Mouse (Mus musculus) heart, adult 8-10 months (tissue): ENCODE data around the gene Zfp971. TPM values are rescaled to one million over a fixed set of nuclear protein-coding genes. Genes with fewer than 3 reads are reported as not detected.
"Not testable (repeated sequence)": the region's sequence is repeated elsewhere in the genome, so short reads cannot be mapped to it uniquely, and the experiment has no call there.

Source experiments
- DNase-seq: peaks from one replicate; pipeline ENCODE4 v3.0.0; 2022; ENCODE audit warnings: low spot score
- total RNA-seq, 4 experiments: library from RNA; stranded (reverse); gene quantifications; 2 replicates each; pipeline ENCODE4 v1.2.4; 2022

Zfp971 gene
- 100 to 1,000 TPM; 111 to 124 (median 122) TPM for total RNA-seq

- peak; percentile 69 for DNase-seq
These were observed at the start of gene Zfp971 for GRCm38 (mm10) chr2:178023011-178023611. TSS of gene Zfp971 (plus strand) at chr2:178023284.

- DNase-seq, result not testable (repeated sequence)
These were observed 48.3 kb upstream of the Zfp971 start for GRCm38 (mm10) chr2:177974814-177975213.

DNA sequence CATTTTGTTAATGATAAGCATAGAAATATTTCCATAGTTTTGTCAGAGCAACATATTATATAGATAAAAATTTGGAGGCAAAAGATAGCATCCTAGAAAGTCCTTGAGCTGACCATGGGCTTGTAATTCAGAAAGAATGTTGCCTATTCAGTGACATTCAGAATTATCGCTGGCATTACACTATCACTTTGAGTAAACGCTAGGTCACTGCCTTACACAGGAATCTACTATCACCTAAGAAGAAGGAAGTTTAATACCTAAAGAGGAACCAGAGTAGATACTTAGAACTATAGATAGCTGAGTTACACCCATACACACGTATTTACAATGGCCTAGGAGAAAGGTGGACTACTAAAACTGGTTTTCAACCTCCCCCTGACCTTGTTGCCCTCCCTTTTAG lies 3.6 kb upstream of the Zfp971 start:
- not testable (repeated sequence) for DNase-seq

DNA sequence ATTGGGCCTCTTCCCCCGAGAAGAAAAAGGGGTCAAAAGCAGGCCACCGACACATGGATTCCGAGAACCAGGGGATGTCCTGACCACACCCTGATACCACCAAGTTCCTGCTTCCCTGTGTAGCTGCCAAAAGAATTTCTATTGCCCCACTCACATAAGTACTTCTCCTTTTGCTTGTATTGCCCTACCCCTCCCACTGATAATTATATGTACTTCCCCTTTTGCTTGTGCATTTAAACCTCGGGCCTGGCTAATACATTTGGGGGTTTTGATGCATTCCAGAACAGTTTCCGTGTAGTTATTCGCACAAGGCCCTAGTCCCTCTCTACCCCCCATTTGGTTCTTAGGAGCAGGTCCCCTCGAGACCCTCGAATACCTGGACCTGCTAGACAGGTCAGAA lies 2.3 kb upstream of the Zfp971 start:
- peak; percentile 26 for DNase-seq

- not testable (repeated sequence) for DNase-seq
These were observed 777 bp downstream of the Zfp971 start for GRCm38 (mm10) chr2:178023861-178024260.

DNA sequence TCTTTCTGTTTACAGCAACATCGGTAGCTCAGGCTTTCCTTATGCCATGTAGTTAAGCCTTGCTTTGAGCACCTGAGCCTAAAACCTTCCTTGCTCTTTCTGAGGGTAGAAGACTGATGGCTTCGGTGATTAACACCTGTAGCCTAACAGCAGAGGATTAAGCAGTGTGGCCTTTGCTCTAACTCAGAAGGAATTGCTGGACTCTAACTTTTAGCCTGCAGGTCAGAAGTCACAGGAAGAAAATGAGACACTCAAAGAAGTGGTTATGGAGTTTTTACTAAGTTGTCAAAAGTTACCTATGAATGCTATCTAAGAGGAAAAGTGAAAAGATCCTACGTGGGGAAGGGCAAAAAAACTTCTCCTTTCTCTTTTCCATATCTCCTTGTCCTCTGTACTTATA lies 4.5 kb downstream of the Zfp971 start:
- DNase-seq, result not testable (repeated sequence)

- peak; percentile 82 for DNase-seq
These were observed 35.1 kb downstream of the Zfp971 start for GRCm38 (mm10) chr2:178058195-178058594.

DNA sequence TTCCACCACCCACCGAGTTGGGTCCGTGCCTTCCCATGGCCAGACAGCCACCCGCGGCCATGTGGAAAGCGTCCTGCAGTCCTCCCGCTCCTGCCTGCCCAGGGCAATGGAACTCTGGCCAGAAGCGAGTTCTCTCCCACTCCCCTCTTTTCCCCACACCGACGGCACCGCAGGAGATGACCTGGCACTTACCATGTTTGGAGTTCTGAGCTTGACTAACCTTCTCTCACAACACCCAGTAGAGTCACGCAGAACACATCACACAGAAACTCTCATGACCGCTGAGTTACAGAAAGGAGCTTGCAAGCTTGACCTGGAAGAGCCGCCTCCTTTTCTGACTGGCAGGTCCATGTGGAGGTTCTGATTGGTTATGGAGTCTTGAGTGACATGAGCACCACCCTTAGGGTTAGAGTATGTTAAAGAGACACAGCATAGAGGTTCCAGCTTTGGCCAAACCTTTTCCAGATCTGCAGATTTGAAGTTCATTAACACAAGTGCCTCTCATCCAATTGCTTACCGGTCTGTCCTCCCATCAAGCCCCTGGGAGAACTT lies 55.2 kb downstream of the Zfp971 start, which contains the start of gene Zfp931:
TSS of gene Zfp931 (minus strand) at position 311 of the 552 bp plus-strand sequence.
- DNase-seq, result peak; percentile 38

Other genes starting within 250 kb of the Zfp971 start
- 100 to 1,000 TPM in 1 of 4 experiments, 10 to 100 TPM in 3; 84.1 to 103 (median 90.7) TPM for gene Gm14325, start 182.9 kb upstream of the Zfp971 start, total RNA-seq
- 10 to 100 TPM; 40.3 to 72.5 (median 64.0) TPM for gene Gm14327, start 126.2 kb upstream of the Zfp971 start, total RNA-seq
- 1 to 10 TPM in 1 of 4 experiments, under 1 TPM in 2, not detected in 1; 0.69 to 1.0 (median 0.87) TPM for gene Zfp972, start 97.7 kb upstream of the Zfp971 start, total RNA-seq
- gene Gm14326, start 66.0 kb upstream of the Zfp971 start, total RNA-seq, result 10 to 100 TPM; 32.9 to 48.3 (median 41.5) TPM
- gene Zfp931, start 55.2 kb downstream of the Zfp971 start, total RNA-seq, result 10 to 100 TPM; 14.0 to 18.2 (median 16.8) TPM
- gene Phactr3, start 95.7 kb downstream of the Zfp971 start, total RNA-seq, result 1 to 10 TPM in 3 of 4 experiments, under 1 TPM in 1; 0.63 to 3.0 (median 1.4) TPM